Mouse (Mus musculus): ENCODE data around the gene Ncapd3. TPM values are rescaled to one million over a fixed set of nuclear protein-coding genes. Genes with fewer than 3 reads are reported as not detected.

Gene Ncapd3
- total RNA-seq, 2 experiments from 2014 or later: 13.2 to 13.8 TPM

DNA sequence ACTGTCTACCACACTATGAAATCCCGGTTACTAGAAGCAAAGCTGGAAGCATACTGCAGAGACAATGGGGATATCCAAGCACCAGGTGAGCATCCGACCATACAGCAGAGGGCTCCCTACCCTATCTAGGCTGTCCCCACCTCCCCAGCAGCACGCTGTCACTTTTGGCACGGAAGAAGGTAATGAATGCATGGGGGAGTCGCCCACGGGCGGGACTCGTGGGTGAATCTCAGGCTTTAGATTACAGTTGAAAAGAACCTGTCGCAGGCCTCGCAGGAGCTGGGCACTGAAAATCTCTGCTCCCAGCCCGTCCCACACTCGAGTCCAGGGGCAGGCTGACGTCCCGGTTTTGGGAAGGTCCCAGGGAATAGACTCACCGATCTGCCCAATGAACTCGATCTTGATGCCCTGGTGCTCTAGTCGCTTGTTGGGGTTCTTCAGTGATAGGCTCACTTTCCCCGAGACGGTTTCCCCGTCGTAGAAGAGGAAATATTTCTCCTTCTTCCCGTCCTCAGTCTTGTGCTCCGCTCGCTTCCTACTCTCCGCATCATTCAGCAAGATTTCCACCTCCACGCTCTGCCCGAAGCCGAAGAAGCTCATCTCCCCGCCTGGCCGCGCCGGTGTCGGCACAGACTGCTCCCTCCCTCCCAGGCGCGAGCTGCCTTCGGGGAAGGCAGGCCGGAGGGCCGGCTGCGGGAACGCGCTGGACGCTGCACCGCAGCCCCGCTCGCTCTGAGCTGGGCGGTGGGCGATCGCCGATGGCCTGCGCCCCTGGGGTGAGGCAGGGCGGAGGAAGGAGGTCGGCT is 750 bp upstream of the Ncapd3 start:
- intact Hi-C loops (cut with DNase I): loop anchor here (2.0 kb wide), 1 partner anchor 30 kb away; the partner anchor contains the start of genes Acad8 and Thyn1
- peak; percentile 21 to 34 for DNase-seq

DNA sequence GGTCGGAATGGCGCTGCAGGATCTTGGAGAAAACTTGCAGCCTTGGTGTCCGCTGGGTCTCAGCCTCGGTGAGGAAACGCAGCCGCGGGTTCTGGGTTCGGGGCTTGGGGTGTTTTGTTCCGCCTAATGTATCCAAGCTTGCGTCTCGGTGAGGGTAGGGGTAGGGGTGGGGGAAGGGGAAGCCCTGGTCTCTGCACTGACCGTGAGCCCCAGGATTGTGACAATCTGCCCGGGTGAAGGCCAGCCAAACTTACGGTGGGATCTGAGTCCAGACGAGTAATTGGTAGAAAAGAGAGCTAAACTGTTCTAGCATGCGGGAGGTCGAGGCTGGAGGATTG is 757 bp downstream of the Ncapd3 start:
- intact Hi-C loops (cut with DNase I): loop anchor here (5.0 kb wide), 1 partner anchor 162 kb away; no protein-coding TSS in a partner anchor
- no peak for DNase-seq

DNA sequence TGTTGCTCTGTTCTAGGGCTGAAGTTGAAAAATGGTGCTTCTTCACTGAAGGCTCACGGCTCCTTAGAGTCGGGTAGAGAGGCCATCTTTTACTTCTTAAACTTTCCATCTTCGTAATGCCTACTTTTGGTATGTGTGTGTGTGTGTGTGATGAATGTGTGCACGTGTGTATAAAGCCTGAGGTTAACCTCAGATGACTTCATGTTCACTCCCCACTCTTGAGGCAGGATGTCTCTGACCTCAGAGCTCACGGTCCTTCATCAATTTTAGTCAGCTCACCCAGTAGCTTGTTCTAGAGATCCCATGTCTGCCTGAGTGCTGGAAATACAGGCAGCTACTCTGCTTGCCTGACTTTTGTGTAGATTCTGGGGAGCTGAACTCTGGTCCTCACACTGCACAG is 13.9 kb downstream of the Ncapd3 start:
- DNase-seq: no peak
- intact Hi-C loops (cut with DNase I): no loop called here

DNA sequence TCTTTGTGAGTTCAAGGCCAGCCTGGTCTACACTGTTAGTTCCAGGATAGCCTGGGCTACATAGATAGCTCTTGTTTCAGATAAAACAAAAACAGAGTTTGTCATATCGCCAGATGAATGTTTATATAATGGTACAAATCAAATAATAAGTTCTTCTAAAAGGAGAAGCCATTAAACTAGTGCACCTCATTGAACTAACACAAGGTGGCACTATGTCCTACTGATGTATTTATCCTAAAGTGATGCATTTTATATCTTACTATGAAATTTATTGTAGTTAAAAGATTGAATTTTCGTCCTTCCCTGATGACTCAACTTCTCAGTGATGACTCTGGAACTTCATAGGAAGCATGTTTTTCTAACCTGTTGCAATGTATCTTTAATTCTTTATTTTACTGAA is 19.5 kb downstream of the Ncapd3 start:
- no peak for DNase-seq
- intact Hi-C loops (cut with DNase I): no loop called here

DNA sequence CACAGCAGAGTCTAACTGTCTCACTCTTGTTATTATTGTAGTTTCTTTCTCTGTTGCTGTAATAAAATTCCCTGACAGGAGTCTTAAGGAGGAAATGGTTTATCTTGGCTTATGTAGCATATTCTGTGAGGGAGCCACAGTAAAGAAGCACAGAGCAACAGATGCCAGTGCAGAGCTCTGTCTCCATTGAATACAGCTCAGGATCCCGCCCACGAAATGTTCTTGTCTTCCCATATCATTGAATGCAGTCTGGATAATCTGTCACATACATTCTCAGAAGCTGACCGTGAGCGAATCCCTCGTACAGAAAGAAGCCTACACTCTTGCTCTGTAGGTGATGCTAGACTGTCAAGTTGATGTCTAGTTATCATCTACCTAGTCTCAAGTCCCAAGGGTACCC is 28.4 kb downstream of the Ncapd3 start:
- intact Hi-C loops (cut with DNase I): no loop called here

DNA sequence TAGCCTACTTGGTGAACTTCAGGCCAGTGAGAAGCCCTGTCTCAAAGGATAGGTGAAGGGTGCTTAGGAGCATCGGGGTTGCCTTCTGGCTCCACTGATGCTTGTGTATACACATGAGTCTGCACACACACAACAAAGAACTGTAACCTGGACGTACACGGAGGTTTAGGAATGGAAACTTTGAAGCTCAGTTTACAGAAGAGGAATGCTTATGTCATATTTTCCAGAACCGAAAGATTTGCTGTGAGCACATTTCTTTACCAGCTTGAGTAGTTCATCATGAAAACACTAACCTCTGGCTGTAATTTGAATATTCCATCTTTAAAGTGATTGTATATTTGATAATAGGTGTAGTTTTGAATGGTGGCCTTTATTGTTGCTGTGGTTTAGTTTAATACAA is 40.9 kb downstream of the Ncapd3 start:
- intact Hi-C loops (cut with DNase I): loop anchor here (5.0 kb wide), 1 partner anchor 216 kb away; no protein-coding TSS in a partner anchor
- no peak for DNase-seq

More for the DNA sequence above, 28.4 kb downstream of the Ncapd3 start:
- no peak for DNase-seq

DNA sequence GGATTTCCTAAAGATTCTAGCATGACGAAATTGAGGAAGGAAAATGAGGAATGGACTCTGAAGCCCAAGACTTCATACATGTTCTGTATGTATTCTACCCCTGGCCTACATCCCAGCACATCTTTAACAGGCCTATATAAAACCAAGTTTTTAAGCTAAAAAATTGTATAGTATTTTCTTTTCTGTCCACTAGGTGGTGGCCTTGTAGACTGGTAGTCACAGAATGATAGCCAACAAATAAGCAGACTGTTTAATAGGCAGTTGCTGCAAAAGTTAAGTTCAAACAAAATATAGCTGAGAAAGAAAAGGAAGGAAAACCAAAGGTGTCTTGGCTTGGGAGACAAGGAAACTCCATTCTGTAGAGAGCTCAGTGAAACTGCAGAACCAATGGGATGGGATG is 44.7 kb downstream of the Ncapd3 start:
- intact Hi-C loops (cut with DNase I): loop anchor here (1.0 to 5.0 kb wide), 3 partner anchors 102 to 252 kb away; no protein-coding TSS in a partner anchor
- no peak for DNase-seq

DNA sequence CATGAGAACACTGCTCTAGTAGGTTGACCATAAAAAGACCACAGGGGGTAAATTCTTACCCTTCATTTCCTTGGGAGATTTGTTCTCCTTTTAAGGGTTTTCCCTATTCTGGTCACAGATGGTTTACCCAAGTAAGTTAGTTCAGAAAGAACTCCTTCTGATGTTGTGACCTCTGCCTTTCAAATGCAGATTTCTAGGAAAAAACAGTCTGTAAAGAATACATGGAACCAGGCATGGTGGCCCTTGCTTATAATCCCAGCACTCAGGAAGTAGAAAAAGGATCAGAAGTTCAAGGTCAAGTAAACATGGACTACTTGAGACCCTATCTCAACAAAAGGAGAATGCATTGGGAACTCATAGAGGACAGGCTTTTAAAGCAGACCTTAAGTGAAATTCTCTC is 45.8 kb downstream of the Ncapd3 start:
- intact Hi-C loops (cut with DNase I): loop anchor here (2.0 kb wide), 1 partner anchor 101 kb away; no protein-coding TSS in a partner anchor

DNA sequence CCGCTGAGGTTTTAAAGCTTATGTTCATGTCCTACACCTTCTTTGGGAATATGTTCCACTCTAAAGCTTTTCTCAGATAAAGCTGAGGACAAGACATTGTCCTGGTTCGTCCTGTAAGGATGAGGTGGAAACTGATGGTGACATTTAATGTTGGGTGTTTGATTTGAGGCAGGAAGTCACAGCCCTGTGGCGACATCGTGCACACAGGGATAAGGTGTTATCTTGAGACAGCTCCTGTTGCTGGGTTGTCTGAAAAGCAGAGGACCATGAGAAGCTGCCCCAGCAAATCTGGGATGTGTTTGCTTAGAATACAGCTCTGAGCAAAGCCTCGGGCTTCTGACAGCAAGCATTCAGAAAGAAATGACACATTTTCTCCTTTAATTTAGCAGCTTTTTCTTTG is 56.3 kb downstream of the Ncapd3 start:
- DNase-seq: no peak
- intact Hi-C loops (cut with DNase I): no loop called here

More for the DNA sequence above, 45.8 kb downstream of the Ncapd3 start:
- no peak for DNase-seq

DNA sequence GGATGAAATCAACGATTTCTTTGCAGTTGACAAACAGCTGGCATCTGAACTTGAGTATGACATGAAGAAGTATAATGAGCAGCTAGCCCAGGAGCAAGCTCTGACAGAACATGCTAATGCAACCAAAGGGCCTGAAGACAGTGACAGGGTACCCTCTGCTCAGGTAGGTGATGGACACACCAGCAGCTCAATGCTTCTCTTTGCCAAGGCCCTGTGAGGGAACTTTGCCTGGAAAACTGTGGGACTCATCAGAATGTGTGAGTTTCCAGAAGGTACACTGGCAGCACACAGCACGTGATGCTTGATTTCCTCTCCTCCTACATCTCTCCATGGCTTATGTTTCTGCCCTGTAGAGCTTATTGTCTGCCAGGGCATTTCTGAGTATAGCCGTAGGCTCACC is 57.4 kb downstream of the Ncapd3 start:
- no peak for DNase-seq
- intact Hi-C loops (cut with DNase I): no loop called here

DNA sequence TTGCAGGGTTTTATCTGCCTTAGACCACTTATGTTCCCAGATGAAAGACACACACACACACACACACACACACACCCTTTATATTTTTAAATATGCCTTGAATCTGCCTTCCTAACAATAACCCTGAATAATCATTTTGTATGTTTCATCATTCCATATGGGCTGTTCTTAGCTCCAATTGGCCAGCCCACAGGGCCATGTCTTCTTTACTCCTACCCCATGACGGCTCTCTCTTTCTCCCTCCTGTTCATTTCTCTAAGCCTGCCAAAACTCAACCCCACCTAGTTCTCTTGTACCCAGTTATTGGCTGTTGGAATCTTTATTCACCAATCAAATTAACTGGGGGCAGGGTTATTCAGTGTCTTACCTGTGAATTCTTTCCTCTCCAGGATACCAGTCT is 60.2 kb downstream of the Ncapd3 start:
- no peak for DNase-seq
- intact Hi-C loops (cut with DNase I): no loop called here

DNA sequence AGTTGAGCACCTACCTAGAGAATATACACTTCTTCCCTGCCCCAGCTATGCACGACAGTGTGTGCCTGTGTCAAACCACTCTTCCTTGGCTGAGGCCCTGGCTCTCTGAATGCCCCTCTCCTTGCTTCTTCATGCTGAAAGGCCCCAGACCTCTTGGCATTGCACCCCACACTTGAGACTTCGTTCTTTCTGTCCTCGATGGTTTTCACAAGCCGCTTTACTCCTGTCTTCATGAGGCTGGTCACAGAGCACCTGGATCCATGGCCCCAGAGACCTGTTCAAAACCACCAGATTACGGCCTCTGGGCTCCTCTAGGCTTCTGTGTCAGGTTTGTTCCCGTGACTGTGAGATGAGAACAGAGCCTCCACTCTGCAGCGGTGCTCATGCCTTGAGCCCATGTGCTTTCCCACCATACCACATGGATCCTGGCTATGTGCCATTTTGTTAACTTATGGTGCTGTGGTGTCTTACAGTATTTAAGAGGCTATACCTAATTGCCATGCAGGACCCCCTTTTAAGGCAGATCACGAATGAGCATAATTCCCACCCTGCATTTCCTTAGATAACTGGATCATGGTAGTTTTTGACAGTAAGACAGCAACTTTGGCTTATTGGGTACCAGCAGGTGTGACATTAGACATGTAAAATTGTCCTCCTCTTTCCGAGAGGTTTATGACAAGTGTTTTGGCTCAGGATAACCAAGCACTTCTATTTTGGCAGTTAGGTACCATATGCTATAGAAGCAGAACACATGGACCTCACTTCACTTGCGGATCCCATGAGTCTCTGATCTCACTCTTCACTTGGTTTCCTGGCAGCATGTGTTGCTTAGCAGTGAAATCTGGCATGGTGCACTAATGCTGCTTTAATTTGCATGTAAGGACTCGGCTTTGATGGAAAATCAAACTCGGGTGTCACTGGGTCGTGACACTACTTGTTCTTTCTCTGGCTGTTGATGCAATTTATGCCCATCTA is 61.1 kb downstream of the Ncapd3 start:
- intact Hi-C loops (cut with DNase I): no loop called here
- DNase-seq: no peak

DNA sequence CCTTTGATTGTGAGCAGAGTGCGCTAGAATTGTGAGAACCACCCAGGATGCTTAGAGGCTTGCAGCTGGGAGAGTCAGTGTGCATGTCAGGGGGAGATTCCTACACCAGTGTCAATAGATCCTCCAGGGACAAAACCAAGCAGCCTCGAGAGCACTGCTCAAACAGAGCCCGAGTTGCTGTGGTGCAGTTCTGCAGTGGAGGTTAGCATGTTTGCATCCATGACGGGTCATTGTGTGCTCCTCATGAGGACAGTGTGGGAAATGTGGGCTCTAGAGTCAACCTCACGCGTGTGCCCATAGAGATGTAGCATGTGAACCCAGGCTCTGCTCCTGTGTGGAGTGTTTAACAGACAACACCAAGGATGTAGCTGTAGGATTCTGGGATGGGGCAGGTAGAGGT is 62.9 kb downstream of the Ncapd3 start:
- intact Hi-C loops (cut with DNase I): no loop called here
- DNase-seq: no peak

DNA sequence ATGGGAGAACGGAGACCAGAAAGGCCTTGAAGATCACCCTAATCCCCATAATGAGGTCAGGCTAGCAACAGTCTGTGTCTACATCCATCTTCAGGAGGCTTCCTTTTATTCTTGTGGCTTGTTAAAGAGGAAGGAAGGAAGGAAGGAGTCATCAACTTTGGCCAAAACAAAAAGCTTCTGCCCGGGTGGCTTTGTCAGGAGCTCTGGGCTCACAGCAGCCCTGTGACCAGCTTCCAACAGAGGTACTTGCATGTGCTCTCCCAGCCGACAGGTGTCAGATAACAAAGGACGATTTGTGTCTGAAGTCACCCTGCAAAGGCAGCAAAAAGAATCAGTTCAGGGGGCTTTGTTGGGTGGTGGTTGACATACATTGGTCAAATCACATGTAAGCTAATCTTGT is 68.1 kb downstream of the Ncapd3 start:
- no peak for DNase-seq

DNA sequence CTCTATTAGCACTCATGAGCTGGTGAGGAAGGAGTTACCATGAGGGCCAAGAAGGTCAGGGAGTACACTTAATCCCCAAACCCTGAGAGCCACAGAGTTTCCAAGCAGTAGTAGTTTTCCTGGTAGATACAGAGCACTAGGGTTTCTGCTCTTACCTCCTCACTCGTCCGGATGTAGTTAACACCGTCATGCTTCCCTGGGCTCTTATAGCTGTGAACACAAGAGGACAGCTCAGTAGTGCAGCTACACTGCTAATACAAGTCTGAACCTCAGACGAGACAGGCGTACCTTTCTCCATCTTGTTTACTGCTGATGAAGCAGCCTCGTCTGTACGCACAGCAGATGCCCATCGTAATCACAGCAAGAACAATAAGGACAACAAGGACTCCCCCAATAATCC is 68.6 kb downstream of the Ncapd3 start:
- intact Hi-C loops (cut with DNase I): no loop called here
- DNase-seq: no peak

More for the DNA sequence above, 68.1 kb downstream of the Ncapd3 start:
- intact Hi-C loops (cut with DNase I): no loop called here

DNA sequence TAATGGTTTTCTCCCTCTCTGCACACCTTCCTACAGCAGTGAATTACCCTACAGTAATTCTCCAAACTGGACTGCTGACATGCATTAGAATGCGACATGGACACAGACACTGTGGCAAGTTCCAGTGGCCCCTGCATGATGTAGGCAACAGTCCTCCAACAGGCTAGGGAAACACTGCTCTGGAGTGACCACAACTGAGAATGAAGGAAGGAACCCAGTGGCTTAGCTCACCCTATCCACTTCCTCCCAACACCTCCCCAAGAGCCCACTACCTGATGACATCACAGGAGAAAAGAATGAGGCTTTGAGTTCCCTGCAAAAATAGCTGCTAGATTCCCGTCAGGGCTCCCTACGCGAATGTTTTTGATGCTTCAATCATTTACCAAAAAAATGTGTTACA is 69.5 kb downstream of the Ncapd3 start:
- intact Hi-C loops (cut with DNase I): no loop called here
- no peak for DNase-seq

DNA sequence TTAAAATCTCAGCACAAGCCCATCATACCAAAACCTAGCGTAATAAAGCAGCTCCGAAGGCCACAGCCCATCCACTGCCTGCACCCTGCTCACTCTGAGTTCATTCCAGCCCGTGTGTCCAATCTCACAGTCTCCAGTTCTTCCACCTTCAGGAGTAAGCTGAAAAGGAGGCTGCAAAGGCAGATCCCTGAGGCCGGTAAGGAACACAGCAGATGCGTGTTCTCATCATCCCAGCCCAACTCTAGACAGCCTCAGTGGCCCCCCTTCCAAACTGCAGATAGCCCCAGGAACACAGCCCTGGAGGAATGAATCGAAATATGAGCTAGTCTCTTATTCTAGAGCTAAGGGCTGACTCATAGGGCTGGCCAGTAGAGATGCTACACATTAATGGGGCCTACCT is 71.5 kb downstream of the Ncapd3 start:
- no peak for DNase-seq
- intact Hi-C loops (cut with DNase I): loop anchor here (10.0 kb wide), 1 partner anchor 183 kb away; no protein-coding TSS in a partner anchor

DNA sequence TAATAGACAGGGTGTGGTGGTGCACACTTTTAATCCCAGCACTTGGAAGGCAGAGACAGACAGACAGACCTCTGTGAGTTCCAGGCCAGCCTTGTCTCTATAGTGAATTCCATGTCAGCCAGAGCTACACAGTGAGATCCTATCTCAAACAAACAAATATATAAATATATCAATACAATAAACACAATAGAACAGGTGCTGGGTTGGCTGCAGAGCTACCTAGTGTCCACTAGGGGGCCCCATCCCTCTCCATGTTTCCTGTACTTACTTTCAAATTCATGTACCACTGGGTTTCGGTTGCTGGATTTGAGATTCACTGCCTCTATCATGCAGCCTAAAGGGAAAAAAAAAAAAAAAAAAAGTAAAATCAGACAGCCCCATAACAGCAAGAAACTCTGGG is 76.1 kb downstream of the Ncapd3 start:
- peak; percentile 50 to 67 for DNase-seq
- intact Hi-C loops (cut with DNase I): loop anchor here (1.0 to 10.0 kb wide), 2 partner anchors 70 to 179 kb away; no protein-coding TSS in a partner anchor

DNA sequence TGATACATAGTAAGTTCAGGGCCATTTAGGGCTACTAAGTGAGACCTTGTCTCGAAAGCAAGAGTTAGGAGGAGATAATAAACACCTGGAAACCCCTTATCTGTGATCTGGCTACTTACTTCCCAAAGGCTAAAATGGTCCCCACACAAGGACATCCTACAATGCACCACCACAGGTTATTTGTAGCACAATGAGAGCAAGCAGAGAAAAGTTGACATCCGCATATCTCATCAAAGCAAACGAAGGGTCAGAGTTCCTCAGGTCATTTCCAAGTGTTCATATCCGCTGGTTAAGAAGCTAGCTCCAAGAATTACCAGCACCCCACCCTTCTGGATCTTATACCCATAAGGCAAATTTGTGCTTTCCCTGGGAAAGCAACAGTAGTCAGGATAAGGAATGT is 78.5 kb downstream of the Ncapd3 start:
- no peak for DNase-seq
- intact Hi-C loops (cut with DNase I): loop anchor here (2.0 to 10.0 kb wide), 2 partner anchors 18 to 176 kb away; no protein-coding TSS in a partner anchor

DNA sequence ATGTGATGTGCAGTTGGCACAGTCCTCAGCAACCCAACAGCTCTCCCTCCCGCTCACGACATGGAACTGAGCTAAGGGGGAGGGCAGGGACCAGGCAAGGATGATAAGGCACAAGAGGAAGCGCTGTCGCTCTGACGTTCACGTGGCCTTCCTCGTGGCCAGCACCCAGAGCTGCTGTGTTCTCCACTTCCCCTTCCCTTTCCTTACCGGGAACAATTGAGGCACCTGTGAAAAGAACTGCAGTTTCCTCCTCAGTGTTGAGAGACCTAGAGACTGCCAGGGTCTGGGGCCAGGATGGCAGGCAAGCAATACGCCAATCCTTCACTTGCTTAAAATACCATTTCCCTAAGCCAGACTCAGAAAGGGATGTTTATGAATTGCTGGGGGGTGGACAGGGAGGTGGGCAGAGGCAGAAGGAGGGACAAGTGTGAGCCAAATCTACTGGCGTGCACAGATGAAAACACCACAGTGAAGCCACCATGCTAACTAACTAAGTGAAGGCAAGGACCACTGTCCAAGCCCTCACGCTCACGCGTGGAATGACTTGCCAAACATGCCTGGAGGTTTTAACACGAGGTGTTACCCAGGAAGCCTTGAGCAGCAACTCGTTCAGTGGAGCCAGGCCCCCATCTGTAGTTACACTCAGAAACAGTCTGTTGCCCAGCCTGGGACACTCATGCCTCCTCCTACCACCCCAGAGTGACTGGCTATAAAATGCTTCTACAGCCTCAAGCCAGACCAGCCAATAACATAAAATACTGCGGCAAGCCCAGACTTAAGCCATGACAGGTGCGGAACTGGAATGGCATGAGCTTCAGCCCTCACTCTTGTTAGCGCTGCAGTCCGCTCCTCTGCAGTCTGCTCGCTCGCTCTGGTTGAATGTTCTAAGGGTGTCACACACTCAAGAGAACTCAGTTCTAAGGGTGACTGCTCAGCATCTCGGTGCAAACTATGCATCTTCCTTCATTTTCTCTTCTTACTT is 79.8 kb downstream of the Ncapd3 start:
- peak; percentile 73 for DNase-seq
- intact Hi-C loops (cut with DNase I): loop anchor here (2.0 to 10.0 kb wide), 3 partner anchors 17 to 175 kb away; no protein-coding TSS in a partner anchor
